Mouse (Mus musculus): ENCODE measurements around the gene Zfp787. TPM values are rescaled to one million over a fixed set of nuclear protein-coding genes. Genes with fewer than 3 reads are reported as not detected.

The Zfp787 gene
- polyA plus RNA-seq, 1 experiment, result 62.7 TPM

GRCm38 (mm10) chr7:6154164-6154563, 1.6 kb downstream of the Zfp787 start:
- Histone ChIP-seq H3K27me3 (ENCODE audit: control insufficient read depth, insufficient read depth, low read length) (no peaks in the 10 kb centered on the region), H3K4me1 (ENCODE audit: control insufficient read depth, insufficient read depth, insufficient read length, low read length) (peaks cover 37% of the 10 kb centered on the region; the same call in 1 of the 2 replicates), H3K4me3 (ENCODE audit: low read depth, low read length) (no peak overlapping the region), H3K36me3 (ENCODE audit: control insufficient read depth, insufficient read depth, low read length) (peaks cover 2% of the 10 kb centered on the region; the same call in 1 of the 2 replicates), H3K27ac (ENCODE audit: insufficient read depth, low read depth, low read length) (peak overlapping the region; percentile 94)
- WGBS, result 13% methylated on average over 5 of the region's 5 CpGs
- TF ChIP-seq POLR2A (IDR thresholded peaks at IDR 0.05; ENCODE audit: low read depth, low read length) (no peak), CTCF (IDR thresholded peaks at IDR 0.05; ENCODE audit: extremely low read depth, insufficient read length, insufficient replicate concordance, low read depth, low read length) (no peak)

DNA sequence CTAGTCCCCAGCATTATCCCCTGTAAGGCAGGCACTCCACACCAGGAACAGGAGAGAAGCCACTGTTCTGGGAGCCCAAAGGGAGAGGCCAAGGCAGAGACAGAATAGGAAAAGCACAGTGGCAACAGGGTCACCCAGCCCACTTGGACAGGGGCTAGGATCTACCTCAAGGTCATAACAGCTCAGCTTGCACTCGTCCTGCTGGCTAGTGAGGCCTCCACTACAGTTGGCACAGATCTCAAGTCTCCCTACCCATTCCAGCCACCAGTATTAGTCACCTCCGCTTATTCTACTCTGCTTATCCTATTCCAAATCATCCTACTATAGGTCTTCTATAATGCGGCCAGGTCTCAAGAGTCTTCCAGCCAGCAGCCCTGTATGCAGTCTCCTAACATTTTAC, 2.7 kb downstream of the Zfp787 start:
- H3K27ac ChIP-seq (ENCODE audit: insufficient read depth, low read depth, low read length), result peak overlapping the region; percentile 1; the same call in 1 of the 2 replicates
- no peaks in the 10 kb centered on the region for H3K27me3 ChIP-seq (ENCODE audit: control insufficient read depth, insufficient read depth, low read length)
- TF ChIP-seq CTCF (IDR thresholded peaks at IDR 0.05; ENCODE audit: extremely low read depth, insufficient read length, insufficient replicate concordance, low read depth, low read length) (no peak), POLR2A (IDR thresholded peaks at IDR 0.05; ENCODE audit: low read depth, low read length) (no peak)
- no peaks in the 10 kb centered on the region for H3K36me3 ChIP-seq (ENCODE audit: control insufficient read depth, insufficient read depth, low read length)
- H3K4me1 ChIP-seq (ENCODE audit: control insufficient read depth, insufficient read depth, insufficient read length, low read length), result peaks cover 43% of the 10 kb centered on the region
- 55% methylated on average over 3 of the region's 3 CpGs for WGBS
- no peak overlapping the region for H3K4me3 ChIP-seq (ENCODE audit: low read depth, low read length)

DNA sequence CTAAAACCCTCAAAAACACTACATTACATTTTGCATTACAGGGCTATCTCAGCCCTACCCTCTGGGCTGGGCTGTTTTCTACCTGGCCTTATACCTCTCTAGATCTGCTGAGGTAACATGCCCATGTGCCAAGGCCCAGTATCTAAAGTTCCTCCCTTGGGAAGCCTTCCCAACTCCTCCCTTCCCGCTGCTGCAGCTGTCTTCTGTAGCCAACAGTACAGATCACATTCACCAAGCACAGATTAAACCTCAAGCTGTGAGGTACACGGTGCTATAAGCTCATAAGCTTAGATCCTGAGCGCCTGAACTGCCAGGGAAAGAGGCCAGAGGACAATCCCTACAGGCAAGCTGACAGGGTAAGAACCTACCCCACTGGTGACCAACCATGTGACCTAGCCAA, 3.8 kb downstream of the Zfp787 start:
- 21% methylated on average over 3 of the region's 3 CpGs for WGBS
- TF ChIP-seq CTCF (IDR thresholded peaks at IDR 0.05; ENCODE audit: extremely low read depth, insufficient read length, insufficient replicate concordance, low read depth, low read length) (no peak), POLR2A (IDR thresholded peaks at IDR 0.05; ENCODE audit: low read depth, low read length) (no peak)
- Histone ChIP-seq H3K4me3 (ENCODE audit: low read depth, low read length) (no peak overlapping the region), H3K27me3 (ENCODE audit: control insufficient read depth, insufficient read depth, low read length) (no peaks in the 10 kb centered on the region), H3K27ac (ENCODE audit: insufficient read depth, low read depth, low read length) (peak overlapping the region; percentile 40), H3K4me1 (ENCODE audit: control insufficient read depth, insufficient read depth, insufficient read length, low read length) (peaks cover 41% of the 10 kb centered on the region), H3K36me3 (ENCODE audit: control insufficient read depth, insufficient read depth, low read length) (no peaks in the 10 kb centered on the region)

- H3K27ac ChIP-seq (ENCODE audit: insufficient read depth, low read depth, low read length), result no peak overlapping the region
- no peak overlapping the region for H3K4me3 ChIP-seq (ENCODE audit: low read depth, low read length)
- TF ChIP-seq POLR2A (IDR thresholded peaks at IDR 0.05; ENCODE audit: low read depth, low read length) (no peak), CTCF (IDR thresholded peaks at IDR 0.05; ENCODE audit: extremely low read depth, insufficient read length, insufficient replicate concordance, low read depth, low read length) (no peak)
- no peaks in the 10 kb centered on the region for H3K27me3 ChIP-seq (ENCODE audit: control insufficient read depth, insufficient read depth, low read length)
- WGBS, result 26% methylated on average over 1 of the region's 1 CpGs
- H3K36me3 ChIP-seq (ENCODE audit: control insufficient read depth, insufficient read depth, low read length), result no peaks in the 10 kb centered on the region
- peaks cover 43% of the 10 kb centered on the region for H3K4me1 ChIP-seq (ENCODE audit: control insufficient read depth, insufficient read depth, insufficient read length, low read length)
Observed at GRCm38 (mm10) chr7:6151266-6151665, 4.5 kb downstream of the Zfp787 start.

GRCm38 (mm10) chr7:6147688-6148087, 8.1 kb downstream of the Zfp787 start:
- Histone ChIP-seq H3K27ac (ENCODE audit: insufficient read depth, low read depth, low read length) (peak overlapping the region; percentile 25; the same call in 1 of the 2 replicates), H3K4me3 (ENCODE audit: low read depth, low read length) (no peak overlapping the region), H3K27me3 (ENCODE audit: control insufficient read depth, insufficient read depth, low read length) (no peaks in the 10 kb centered on the region), H3K4me1 (ENCODE audit: control insufficient read depth, insufficient read depth, insufficient read length, low read length) (peaks cover 26% of the 10 kb centered on the region), H3K36me3 (ENCODE audit: control insufficient read depth, insufficient read depth, low read length) (no peaks in the 10 kb centered on the region)
- TF ChIP-seq POLR2A (IDR thresholded peaks at IDR 0.05; ENCODE audit: low read depth, low read length) (no peak), CTCF (IDR thresholded peaks at IDR 0.05; ENCODE audit: extremely low read depth, insufficient read length, insufficient replicate concordance, low read depth, low read length) (no peak)
- WGBS, result 20% methylated on average over 5 of the region's 5 CpGs

DNA sequence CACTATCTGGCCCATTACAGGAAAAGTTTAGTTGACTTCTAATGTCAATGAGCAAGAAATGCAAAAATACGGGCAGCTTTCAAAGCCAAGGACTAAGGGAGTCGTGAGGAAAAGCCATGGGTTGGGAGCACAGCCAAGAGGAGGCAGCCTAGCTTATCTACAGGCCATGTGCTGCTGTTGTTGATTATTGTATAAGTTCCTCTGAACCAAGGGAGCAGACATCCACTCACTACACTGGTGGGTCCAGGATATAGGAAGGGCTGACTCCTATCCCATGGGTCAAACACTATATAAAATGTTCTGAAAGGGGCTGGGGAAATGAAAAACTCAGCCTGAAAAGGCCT, 8.8 kb downstream of the Zfp787 start:
- H3K36me3 ChIP-seq (ENCODE audit: control insufficient read depth, insufficient read depth, low read length), result peaks cover 2% of the 10 kb centered on the region; the same call in 1 of the 2 replicates
- no peak overlapping the region for H3K27ac ChIP-seq (ENCODE audit: insufficient read depth, low read depth, low read length)
- no peaks in the 10 kb centered on the region for H3K27me3 ChIP-seq (ENCODE audit: control insufficient read depth, insufficient read depth, low read length)
- WGBS, result 9% methylated on average over 2 of the region's 2 CpGs
- peaks cover 21% of the 10 kb centered on the region for H3K4me1 ChIP-seq (ENCODE audit: control insufficient read depth, insufficient read depth, insufficient read length, low read length)
- no peak overlapping the region for H3K4me3 ChIP-seq (ENCODE audit: low read depth, low read length)
- TF ChIP-seq CTCF (IDR thresholded peaks at IDR 0.05; ENCODE audit: extremely low read depth, insufficient read length, insufficient replicate concordance, low read depth, low read length), result no peak
- no peak for TF ChIP-seq POLR2A (IDR thresholded peaks at IDR 0.05; ENCODE audit: low read depth, low read length)

DNA sequence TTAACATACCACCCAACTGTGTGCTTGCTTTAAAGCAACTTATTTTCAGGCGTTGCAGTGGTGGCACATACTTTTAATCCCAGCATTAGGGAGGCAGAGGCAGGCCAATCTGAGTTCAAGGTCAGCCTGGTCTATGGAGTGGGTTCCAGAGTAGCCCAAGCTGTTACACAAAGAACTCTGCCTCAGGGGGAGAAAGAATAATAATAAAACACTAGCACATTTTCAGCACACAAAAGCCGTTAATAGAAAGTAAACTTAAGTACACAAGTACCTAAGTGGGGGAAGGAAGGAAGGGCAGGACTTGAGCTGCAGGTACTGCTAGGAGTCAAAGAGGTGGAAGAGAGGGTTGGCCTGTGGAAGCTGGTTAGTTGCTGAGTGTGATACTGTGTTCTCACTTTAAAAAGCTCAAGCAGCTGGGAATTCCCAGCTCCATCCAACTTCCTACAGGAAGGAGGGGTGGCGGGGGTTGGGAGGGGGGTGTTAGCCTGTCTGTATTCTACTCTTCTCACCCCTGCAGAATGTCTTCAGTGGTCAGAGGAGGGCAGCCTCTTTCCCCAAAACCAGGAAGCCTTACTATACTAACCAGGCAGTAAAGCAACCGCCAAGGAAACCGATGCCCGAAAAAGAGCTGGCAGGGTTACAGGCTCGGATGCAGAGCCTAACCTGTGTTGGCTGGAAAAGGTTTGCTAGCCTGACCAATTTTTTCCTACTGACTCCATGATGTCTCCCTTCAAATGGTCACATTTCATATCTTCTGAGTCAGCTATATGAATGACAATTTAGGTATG, 9.4 kb downstream of the Zfp787 start:
- Histone ChIP-seq H3K36me3 (ENCODE audit: control insufficient read depth, insufficient read depth, low read length) (peaks cover 3% of the 10 kb centered on the region; the same call in 1 of the 2 replicates), H3K4me3 (ENCODE audit: low read depth, low read length) (no peak overlapping the region), H3K4me1 (ENCODE audit: control insufficient read depth, insufficient read depth, insufficient read length, low read length) (peaks cover 19% of the 10 kb centered on the region), H3K27me3 (ENCODE audit: control insufficient read depth, insufficient read depth, low read length) (no peaks in the 10 kb centered on the region), H3K27ac (ENCODE audit: insufficient read depth, low read depth, low read length) (0 out of 2 replicates have a peak overlapping the region, but pooled peaks have one; percentile 13)
- no peak for TF ChIP-seq POLR2A (IDR thresholded peaks at IDR 0.05; ENCODE audit: low read depth, low read length)
- no peak for TF ChIP-seq CTCF (IDR thresholded peaks at IDR 0.05; ENCODE audit: extremely low read depth, insufficient read length, insufficient replicate concordance, low read depth, low read length)
- 33% methylated on average over 7 of the region's 7 CpGs for WGBS

Measured in small intestine, adult 2 months (tissue).